Mouse (Mus musculus) intestine, embryonic 16.5 days (tissue): Measurements from ENCODE around the gene Harbi1. TPM values are rescaled to one million over a fixed set of nuclear protein-coding genes. Genes with fewer than 3 reads are reported as not detected.

ENCODE experiments used
- ATAC-seq: fragments of 200-750 bp; cut with Nextera tagmentation; 2 replicates; pipeline ENCODE4 v1.8.0; 2017; ENCODE audit warnings: moderate TSS enrichment, moderate library complexity
- H3K27ac ChIP-seq: fragments of 300-500 bp; sonication (generic); 2 replicates; pipeline ENCODE4 v1.5.1; 2014; ENCODE audit warnings: mild to moderate bottlenecking, low read length
- H3K27me3 ChIP-seq: fragments of 300-500 bp; sonication (generic); replicated peaks from 2 replicates; pipeline ENCODE4 v1.6.1; 2014; ENCODE audit warnings: low read length, control low read depth, mixed read lengths; ENCODE audit not compliant: control insufficient read depth, insufficient read depth
- H3K36me3 ChIP-seq: fragments of 300-500 bp; sonication (generic); 2 replicates; pipeline ENCODE4 v1.6.1; 2014; ENCODE audit warnings: low read length, control low read depth; ENCODE audit not compliant: control insufficient read depth, insufficient read depth
- H3K4me1 ChIP-seq: fragments of 300-500 bp; sonication (generic); 2 replicates; pipeline ENCODE4 v1.6.1; 2014; ENCODE audit warnings: low read length, control low read depth, mixed read lengths; ENCODE audit not compliant: control insufficient read depth, insufficient read depth
- H3K4me2 ChIP-seq: fragments of 300-500 bp; sonication (generic); 2 replicates; pipeline ENCODE4 v1.6.1; 2014; ENCODE audit warnings: low read depth, low read length, control low read depth
- H3K4me3 ChIP-seq: fragments of 300-500 bp; sonication (generic); 2 replicates; pipeline ENCODE4 v1.5.1; 2014; ENCODE audit warnings: mild to moderate bottlenecking, low read length
- H3K9ac ChIP-seq: fragments of 300-500 bp; sonication (generic); 2 replicates; pipeline ENCODE4 v1.6.1; 2014; ENCODE audit warnings: low read depth, low read length
- H3K9me3 ChIP-seq: fragments of 300-500 bp; sonication (generic); 2 replicates; pipeline ENCODE4 v1.6.1; 2016; ENCODE audit warnings: low read length, control low read depth; ENCODE audit not compliant: control insufficient read depth
- WGBS: fragments of 180-500 bp; shearing (Covaris S2); extraction: QIAGEN DNeasy Blood & Tissue Kit; methylation state at CpG from one replicate; pipeline ENCODE4 v1.1.7; 2014; 5-methylcytosine and 5-hydroxymethylcytosine counted together
- polyA plus RNA-seq: library from polyadenylated mRNA; unstranded; fragments of >200 nt; fragmentation: Nextera tagmentation; extraction: Ambion mirVana; gene quantifications from 2 replicates; pipeline ENCODE4 v1.2.1, GENCODE M21; 2015

Harbi1 gene
- polyA plus RNA-seq, 1 experiment from 2014 or later: 14.8 TPM

DNA sequence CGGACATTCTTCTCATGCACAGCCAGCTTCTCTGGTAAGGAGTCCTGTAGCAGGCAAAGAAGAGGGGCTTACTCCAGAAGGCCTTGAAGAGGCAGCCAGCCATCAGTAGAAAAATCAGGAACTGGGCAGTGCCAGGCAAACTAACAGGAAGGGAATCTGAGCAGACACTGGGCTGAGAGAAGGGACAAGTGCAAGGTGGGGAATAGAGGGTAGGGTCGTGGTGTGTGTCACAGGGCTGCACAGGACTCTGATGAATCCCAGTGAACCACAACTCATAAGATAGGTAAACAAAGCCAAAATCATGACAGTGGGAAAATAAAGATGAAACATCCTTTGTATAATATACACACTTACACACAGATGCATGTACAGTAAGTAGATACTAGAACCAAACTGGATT lies 34.2 kb upstream of the Harbi1 start:
- peaks cover 9% of the 10 kb centered on the region for H3K36me3 ChIP-seq
- no peaks in the 10 kb centered on the region for H3K27me3 ChIP-seq
- ATAC-seq: no peak
- no peaks in the 10 kb centered on the region for H3K9me3 ChIP-seq
- no peak overlapping the region for H3K27ac ChIP-seq
- WGBS: 81% methylated on average over 2 of the region's 2 CpGs
- H3K9ac ChIP-seq: no peak overlapping the region
- H3K4me2 ChIP-seq: no peak overlapping the region
- H3K4me1 ChIP-seq: no peaks in the 10 kb centered on the region
- H3K4me3 ChIP-seq: no peak overlapping the region

- Histone ChIP-seq H3K4me2 (no peak overlapping the region), H3K4me1 (no peaks in the 10 kb centered on the region), H3K27me3 (no peaks in the 10 kb centered on the region), H3K9ac (no peak overlapping the region), H3K27ac (no peak overlapping the region), H3K9me3 (no peaks in the 10 kb centered on the region), H3K36me3 (peaks cover 12% of the 10 kb centered on the region), H3K4me3 (no peak overlapping the region)
- ATAC-seq: no peak
Measured at GRCm38 (mm10) chr2:91676961-91677360, 33.7 kb upstream of the Harbi1 start.

GRCm38 (mm10) chr2:91682850-91683249 lies 27.8 kb upstream of the Harbi1 start:
- WGBS: 63% methylated on average over 4 of the region's 4 CpGs
- no peaks in the 10 kb centered on the region for H3K9me3 ChIP-seq
- ATAC-seq: peak; percentile 23; the same call in 1 of the 2 replicates
- H3K4me1 ChIP-seq: no peaks in the 10 kb centered on the region
- H3K9ac ChIP-seq: no peak overlapping the region
- peaks cover 16% of the 10 kb centered on the region for H3K36me3 ChIP-seq
- no peak overlapping the region for H3K4me2 ChIP-seq
- no peak overlapping the region for H3K27ac ChIP-seq
- no peaks in the 10 kb centered on the region for H3K27me3 ChIP-seq
- no peak overlapping the region for H3K4me3 ChIP-seq

GRCm38 (mm10) chr2:91683919-91684318 lies 26.7 kb upstream of the Harbi1 start:
- Histone ChIP-seq H3K4me1 (no peaks in the 10 kb centered on the region), H3K27ac (no peak overlapping the region), H3K9me3 (no peaks in the 10 kb centered on the region), H3K4me2 (no peak overlapping the region), H3K9ac (no peak overlapping the region), H3K36me3 (peaks cover 14% of the 10 kb centered on the region), H3K27me3 (no peaks in the 10 kb centered on the region), H3K4me3 (no peak overlapping the region)
- 73% methylated on average over 8 of the region's 8 CpGs for WGBS
- 0 out of 2 replicates have a peak, but pooled peaks have one; percentile 33 for ATAC-seq

DNA sequence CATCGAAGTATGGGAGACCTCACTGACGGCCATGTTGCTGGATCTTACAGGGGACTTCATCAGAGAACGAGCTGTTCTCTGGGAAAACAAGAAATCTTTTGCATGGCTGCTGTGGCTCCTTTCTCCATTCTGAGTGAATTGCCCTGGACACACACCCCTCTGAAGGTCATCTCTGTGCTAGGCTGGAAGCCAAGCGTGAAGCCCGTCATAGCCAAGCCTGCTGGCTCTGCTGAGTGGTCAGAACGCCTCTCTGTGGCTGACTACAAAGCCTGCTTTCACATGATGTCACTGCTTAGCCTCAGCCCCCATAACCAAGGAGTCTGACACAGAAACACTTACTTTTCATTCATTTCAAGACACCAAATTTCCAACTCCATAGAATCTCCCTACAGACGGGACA lies 21.2 kb upstream of the Harbi1 start:
- Histone ChIP-seq H3K4me1 (no peaks in the 10 kb centered on the region), H3K27ac (no peak overlapping the region), H3K4me3 (no peak overlapping the region), H3K9ac (no peak overlapping the region), H3K4me2 (no peak overlapping the region), H3K9me3 (no peaks in the 10 kb centered on the region), H3K36me3 (peaks cover 4% of the 10 kb centered on the region; the same call in 1 of the 2 replicates), H3K27me3 (no peaks in the 10 kb centered on the region)
- ATAC-seq: no peak
- 87% methylated on average over 7 of the region's 7 CpGs for WGBS

DNA sequence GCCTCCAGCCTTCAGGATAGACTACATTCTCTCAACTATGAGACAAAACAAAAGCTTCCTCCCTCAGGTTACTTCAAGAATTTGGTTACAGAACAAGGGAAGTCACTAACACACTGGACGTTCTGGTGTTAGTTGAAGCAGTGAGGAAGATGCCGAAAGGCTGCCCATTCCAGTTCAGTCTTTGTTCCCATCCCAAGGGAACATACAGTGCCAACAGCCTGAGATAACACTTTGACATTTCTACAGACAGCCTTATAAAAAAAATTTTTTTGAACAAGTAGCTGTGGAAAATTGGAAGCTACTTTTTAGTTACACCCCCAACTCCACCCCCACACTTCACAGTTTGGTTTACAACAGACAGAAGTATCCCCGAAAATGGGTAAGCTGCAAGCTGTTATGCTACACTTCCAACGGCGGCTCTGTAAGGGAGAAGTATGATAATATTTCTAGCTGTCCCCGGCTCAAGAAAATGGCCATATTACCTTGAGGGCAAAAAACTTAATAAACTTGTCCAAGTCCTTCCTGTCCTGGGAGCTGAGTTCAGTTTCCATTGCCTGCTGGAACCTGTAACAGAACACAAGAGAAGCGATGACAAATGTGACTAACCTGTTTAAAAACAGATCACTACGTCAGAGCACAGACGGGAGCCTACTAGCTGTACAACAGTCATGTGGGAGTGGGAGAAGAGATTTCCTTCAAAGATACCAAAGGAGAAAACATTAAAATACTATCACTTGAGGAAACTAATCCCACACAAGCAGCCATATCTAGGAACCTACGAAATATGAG lies 15.0 kb upstream of the Harbi1 start:
- no peak overlapping the region for H3K9ac ChIP-seq
- 89% methylated on average over 10 of the region's 10 CpGs for WGBS
- peak; percentile 34; the same call in 1 of the 2 replicates for ATAC-seq
- no peaks in the 10 kb centered on the region for H3K9me3 ChIP-seq
- H3K4me3 ChIP-seq: no peak overlapping the region
- H3K27ac ChIP-seq: peak overlapping the region; percentile 17; the same call in 1 of the 2 replicates
- no peaks in the 10 kb centered on the region for H3K4me1 ChIP-seq
- no peak overlapping the region for H3K4me2 ChIP-seq
- no peaks in the 10 kb centered on the region for H3K36me3 ChIP-seq
- no peaks in the 10 kb centered on the region for H3K27me3 ChIP-seq

- Histone ChIP-seq H3K4me1 (no peaks in the 10 kb centered on the region), H3K9me3 (no peaks in the 10 kb centered on the region), H3K27me3 (no peaks in the 10 kb centered on the region), H3K4me2 (no peak overlapping the region), H3K27ac (no peak overlapping the region), H3K4me3 (no peak overlapping the region), H3K36me3 (no peaks in the 10 kb centered on the region), H3K9ac (no peak overlapping the region)
- peak; percentile 89 for ATAC-seq
- WGBS: 65% methylated on average over 1 of the region's 1 CpGs
Measured at GRCm38 (mm10) chr2:91696225-91696590, 14.4 kb upstream of the Harbi1 start.

- no peak overlapping the region for H3K4me2 ChIP-seq
- no peaks in the 10 kb centered on the region for H3K27me3 ChIP-seq
- H3K9ac ChIP-seq: no peak overlapping the region
- no peak for ATAC-seq
- H3K27ac ChIP-seq: no peak overlapping the region
- no peaks in the 10 kb centered on the region for H3K4me1 ChIP-seq
- H3K9me3 ChIP-seq: no peaks in the 10 kb centered on the region
- 66% methylated on average over 1 of the region's 1 CpGs for WGBS
- H3K36me3 ChIP-seq: no peaks in the 10 kb centered on the region
- no peak overlapping the region for H3K4me3 ChIP-seq
Measured at GRCm38 (mm10) chr2:91699225-91699624, 11.4 kb upstream of the Harbi1 start.

GRCm38 (mm10) chr2:91701366-91701765 lies 9.3 kb upstream of the Harbi1 start:
- Histone ChIP-seq H3K9ac (no peak overlapping the region), H3K36me3 (no peaks in the 10 kb centered on the region)

GRCm38 (mm10) chr2:91705736-91706135 lies 4.9 kb upstream of the Harbi1 start:
- H3K27ac ChIP-seq: no peak overlapping the region
- H3K9me3 ChIP-seq: no peaks in the 10 kb centered on the region
- H3K4me2 ChIP-seq: no peak overlapping the region
- H3K4me1 ChIP-seq: peaks cover 6% of the 10 kb centered on the region
- ATAC-seq: no peak
- H3K27me3 ChIP-seq: no peaks in the 10 kb centered on the region
- H3K36me3 ChIP-seq: no peaks in the 10 kb centered on the region
- no peak overlapping the region for H3K9ac ChIP-seq
- no peak overlapping the region for H3K4me3 ChIP-seq
- WGBS: 74% methylated on average over 6 of the region's 6 CpGs

More at GRCm38 (mm10) chr2:91701366-91701765, 9.3 kb upstream of the Harbi1 start:
- no peak overlapping the region for H3K27ac ChIP-seq
- WGBS: 78% methylated on average over 2 of the region's 2 CpGs
- 0 out of 2 replicates have a peak, but pooled peaks have one; percentile 52 for ATAC-seq
- H3K9me3 ChIP-seq: no peaks in the 10 kb centered on the region
- no peak overlapping the region for H3K4me3 ChIP-seq
- no peaks in the 10 kb centered on the region for H3K27me3 ChIP-seq
- H3K4me2 ChIP-seq: no peak overlapping the region
- H3K4me1 ChIP-seq: no peaks in the 10 kb centered on the region
